Mouse (Mus musculus) bone marrow macrophage, adult 2 months (primary cell): ENCODE results near the gene Map10. TPM values are rescaled to one million over a fixed set of nuclear protein-coding genes. Genes with fewer than 3 reads are reported as not detected.

Experiments used
- H3K27ac ChIP-seq: 2 replicates; pipeline ENCODE4 v1.5.1; 2012; ENCODE audit warnings: low read depth, low read length; ENCODE audit not compliant: insufficient read depth
- H3K4me1 ChIP-seq: 2 replicates; pipeline ENCODE4 v1.6.1; 2012; ENCODE audit warnings: low read length; ENCODE audit not compliant: control insufficient read depth, insufficient read depth
- H3K4me3 ChIP-seq: 2 replicates; pipeline ENCODE4 v1.5.1; 2012; ENCODE audit warnings: mild to moderate bottlenecking, low read length, moderate library complexity; ENCODE audit not compliant: insufficient read depth
- CTCF ChIP-seq: IDR thresholded peaks from 2 replicates; pipeline ENCODE4 v1.5.1; 2012; ENCODE audit warnings: low read depth, mild to moderate bottlenecking, low read length, moderate library complexity
- POLR2A ChIP-seq: IDR thresholded peaks from 2 replicates; pipeline ENCODE4 v1.6.1; 2012; ENCODE audit warnings: mild to moderate bottlenecking, low read depth, low read length, borderline replicate concordance
- polyA plus RNA-seq: library from polyadenylated mRNA; stranded (reverse); fragments of >200 nt; gene quantifications from 2 replicates; pipeline ENCODE4 v1.2.4, GENCODE M21; 2012; ENCODE audit not compliant: missing spikeins, insufficient read depth, insufficient read length

Gene Map10
- polyA plus RNA-seq, 1 experiment, result 0.92 TPM

- Histone ChIP-seq H3K4me3 (no peak overlapping the region), H3K4me1 (no peaks in the 10 kb centered on the region; the same call in 1 of the 2 replicates), H3K27ac (no peak overlapping the region)
- TF ChIP-seq POLR2A, result no peak
- no peak for TF ChIP-seq CTCF
Measured at GRCm38 (mm10) chr8:125686221-125686865, 16.7 kb downstream of the Map10 start.

GRCm38 (mm10) chr8:125690166-125690915, 20.7 kb downstream of the Map10 start:
- Histone ChIP-seq H3K4me1 (peaks cover 5% of the 10 kb centered on the region), H3K27ac (no peak overlapping the region)

GRCm38 (mm10) chr8:125690961-125691360, 21.3 kb downstream of the Map10 start:
- no peak for TF ChIP-seq CTCF
- no peak for TF ChIP-seq POLR2A
- no peak overlapping the region for H3K4me3 ChIP-seq
- H3K4me1 ChIP-seq, result peaks cover 6% of the 10 kb centered on the region
- H3K27ac ChIP-seq, result no peak overlapping the region

More at GRCm38 (mm10) chr8:125690166-125690915, 20.7 kb downstream of the Map10 start:
- TF ChIP-seq POLR2A, result no peak
- no peak for TF ChIP-seq CTCF
- H3K4me3 ChIP-seq, result no peak overlapping the region

DNA sequence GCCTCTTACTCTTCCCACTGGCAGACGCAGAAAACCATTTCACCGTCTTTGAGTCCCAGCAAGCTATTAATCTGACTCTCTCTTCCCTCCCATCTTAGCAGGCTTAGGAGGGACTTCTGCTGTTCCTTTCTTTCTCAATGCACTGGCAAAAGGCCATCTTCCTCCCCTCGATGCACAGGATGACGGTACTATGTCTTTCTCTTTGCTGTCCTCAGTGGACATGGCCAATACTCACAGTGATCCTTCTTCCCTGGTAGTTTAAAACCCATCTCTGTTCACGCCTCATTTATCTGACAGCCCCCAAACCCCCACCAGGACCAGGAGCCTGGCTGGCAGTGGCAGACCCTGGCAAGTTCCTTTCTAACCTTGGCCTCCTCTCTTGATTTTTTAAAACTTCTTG, 22.8 kb downstream of the Map10 start:
- H3K27ac ChIP-seq, result no peak overlapping the region
- no peak overlapping the region for H3K4me3 ChIP-seq
- H3K4me1 ChIP-seq, result peaks cover 7% of the 10 kb centered on the region
- TF ChIP-seq CTCF (no peak), POLR2A (no peak)

GRCm38 (mm10) chr8:125693197-125693596, 23.6 kb downstream of the Map10 start:
- TF ChIP-seq CTCF (no peak), POLR2A (no peak)
- Histone ChIP-seq H3K4me1 (peaks cover 7% of the 10 kb centered on the region), H3K27ac (no peak overlapping the region), H3K4me3 (no peak overlapping the region)

DNA sequence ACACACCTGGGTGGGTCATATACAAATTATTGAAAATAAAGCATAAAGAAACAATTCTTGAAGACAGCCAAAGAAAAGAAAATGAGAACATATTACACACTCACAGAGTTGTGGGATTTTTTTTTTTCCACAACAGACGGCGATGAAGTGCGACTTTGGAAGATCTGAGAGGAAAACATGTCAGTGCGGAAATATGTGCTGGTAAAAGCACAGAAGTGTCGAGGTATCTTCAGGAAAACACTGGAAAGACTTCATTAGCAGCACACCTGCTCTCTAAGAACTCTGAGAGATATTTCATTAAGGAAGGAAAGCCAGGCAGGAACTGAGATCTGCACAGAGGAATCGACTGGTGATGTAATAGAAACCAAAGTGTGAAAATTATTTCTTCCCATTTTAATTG, 26.3 kb downstream of the Map10 start:
- Histone ChIP-seq H3K27ac (no peak overlapping the region), H3K4me1 (peaks cover 14% of the 10 kb centered on the region), H3K4me3 (no peak overlapping the region)
- TF ChIP-seq CTCF (no peak), POLR2A (no peak)

DNA sequence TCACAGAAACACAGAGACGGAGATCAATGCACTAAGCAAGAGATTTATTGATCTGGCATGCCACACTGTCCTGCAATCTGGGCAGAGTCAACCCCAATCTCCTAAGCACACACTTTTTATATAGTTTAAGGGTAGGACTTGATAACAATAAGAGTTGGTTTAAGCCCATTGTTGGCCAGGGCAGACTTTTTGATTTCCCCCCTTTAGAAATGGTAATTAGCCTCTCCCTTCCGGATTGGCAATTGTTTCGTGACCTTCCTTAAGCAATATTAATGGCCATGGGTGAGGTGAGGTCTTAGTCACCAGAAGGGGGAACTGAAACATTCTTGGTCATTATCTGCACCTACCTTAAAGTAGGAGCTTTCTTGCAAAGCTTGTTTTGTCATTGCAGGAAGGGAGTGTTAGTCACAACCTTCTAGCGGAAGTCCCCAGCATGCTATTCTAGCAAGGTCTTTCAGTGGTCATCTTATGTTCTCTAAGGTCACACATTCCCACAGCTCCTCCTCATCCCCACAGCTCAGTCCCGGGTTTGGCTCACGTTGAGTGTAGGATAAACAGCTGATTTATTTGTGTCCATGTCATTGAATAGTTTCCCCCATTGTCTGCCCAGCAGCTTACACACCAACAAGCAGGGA, 29.9 kb downstream of the Map10 start:
- no peak for TF ChIP-seq CTCF
- TF ChIP-seq POLR2A, result no peak
- Histone ChIP-seq H3K4me3 (no peak overlapping the region), H3K4me1 (peaks cover 10% of the 10 kb centered on the region), H3K27ac (no peak overlapping the region)

DNA sequence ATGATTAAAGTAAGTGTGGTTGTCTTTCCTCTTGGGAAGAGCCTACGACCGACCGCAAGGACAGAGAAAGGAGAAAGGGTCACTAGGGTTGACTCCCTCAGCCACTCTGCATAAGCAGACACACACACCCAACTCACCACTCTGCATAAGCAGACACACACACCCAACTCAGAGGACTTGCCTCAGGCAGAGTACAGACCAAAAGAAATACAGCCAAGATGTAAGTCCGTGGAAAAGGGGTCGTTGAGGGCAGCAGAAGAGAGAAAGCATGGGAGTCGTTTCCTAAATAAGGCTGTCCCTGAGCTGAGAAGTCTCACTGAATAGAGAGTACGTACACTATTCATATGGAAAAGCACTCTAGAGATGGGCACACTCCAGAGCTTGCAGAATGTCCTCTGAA, 30.8 kb downstream of the Map10 start:
- H3K27ac ChIP-seq, result no peak overlapping the region
- TF ChIP-seq POLR2A (no peak), CTCF (no peak)

GRCm38 (mm10) chr8:125702868-125703473, 33.4 kb downstream of the Map10 start:
- Histone ChIP-seq H3K4me1 (peaks cover 9% of the 10 kb centered on the region), H3K27ac (no peak overlapping the region), H3K4me3 (no peak overlapping the region)
- no peak for TF ChIP-seq CTCF
- no peak for TF ChIP-seq POLR2A

More for the DNA sequence above, 30.8 kb downstream of the Map10 start:
- H3K4me1 ChIP-seq, result peaks cover 11% of the 10 kb centered on the region
- H3K4me3 ChIP-seq, result no peak overlapping the region

DNA sequence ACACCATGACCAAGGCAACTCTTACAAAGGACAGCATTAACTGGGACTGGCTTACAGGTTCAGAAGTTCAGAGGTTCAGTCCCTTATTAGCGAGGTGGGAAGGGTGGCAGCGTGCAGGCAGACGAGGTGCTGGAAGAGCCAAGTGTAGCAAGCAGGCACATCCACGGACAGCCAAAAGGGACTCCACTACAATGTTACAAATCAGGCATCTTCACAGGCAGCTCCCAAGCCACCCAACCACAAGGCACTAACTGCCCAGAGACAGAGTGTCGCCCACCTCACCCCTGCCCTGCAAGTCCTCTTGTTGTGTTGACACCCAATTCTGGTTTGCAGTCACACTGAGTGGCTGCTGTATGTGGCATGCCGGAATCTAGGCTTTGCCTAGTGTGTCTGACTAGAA, 34.8 kb downstream of the Map10 start:
- H3K27ac ChIP-seq, result no peak overlapping the region
- H3K4me1 ChIP-seq, result peaks cover 6% of the 10 kb centered on the region
- no peak overlapping the region for H3K4me3 ChIP-seq
- TF ChIP-seq CTCF (no peak), POLR2A (no peak)
